Mouse (Mus musculus): ENCODE data around the gene Usp44.
A peak's percentile ranks its signal among the peaks of the same experiment; 100 is the strongest.
"Not testable (repeated sequence)": the region's sequence is repeated elsewhere in the genome, so short reads cannot be mapped to it uniquely, and the experiment has no call there.

Usp44 gene

GRCm38 (mm10) chr10:93830931-93831729 lies at the start of gene Usp44:
TSS of gene Usp44 (plus strand) at chr10:93831555.
- no peaks in the 10 kb centered on the region; the same call in none of the 2 replicates for H3K27me3 ChIP-seq (ENCODE audit: control insufficient read depth, insufficient read depth, low read length, poor library complexity, severe bottlenecking)

GRCm38 (mm10) chr10:93783216-93784013 lies 47.9 kb upstream of the Usp44 start:
- Histone ChIP-seq H3K27me3 (ENCODE audit: control insufficient read depth, insufficient read depth, low read length, poor library complexity, severe bottlenecking) (no peaks in the 10 kb centered on the region), H3K36me3 (ENCODE audit: control insufficient read depth, insufficient read depth, low read length, poor library complexity, severe bottlenecking) (no peaks in the 10 kb centered on the region)
- no peak for DNase-seq (ENCODE audit: low read depth, low spot score)

More at GRCm38 (mm10) chr10:93830931-93831729, at the start of gene Usp44:
- no peaks in the 10 kb centered on the region for H3K36me3 ChIP-seq (ENCODE audit: control insufficient read depth, insufficient read depth, low read length, poor library complexity, severe bottlenecking)
- no peak for DNase-seq (ENCODE audit: low read depth, low spot score)

- no peak for DNase-seq (ENCODE audit: low read depth, low spot score)
- Histone ChIP-seq H3K27me3 (ENCODE audit: control insufficient read depth, insufficient read depth, low read length, poor library complexity, severe bottlenecking) (no peaks in the 10 kb centered on the region), H3K36me3 (ENCODE audit: control insufficient read depth, insufficient read depth, low read length, poor library complexity, severe bottlenecking) (no peaks in the 10 kb centered on the region)
Measured at GRCm38 (mm10) chr10:93799711-93800362, 31.5 kb upstream of the Usp44 start.

- DNase-seq (ENCODE audit: low read depth, low spot score), result no peak
- no peaks in the 10 kb centered on the region for H3K36me3 ChIP-seq (ENCODE audit: control insufficient read depth, insufficient read depth, low read length, poor library complexity, severe bottlenecking)
Measured at GRCm38 (mm10) chr10:93800363-93800722, 31.0 kb upstream of the Usp44 start.

GRCm38 (mm10) chr10:93800895-93801294 lies 30.5 kb upstream of the Usp44 start:
- H3K36me3 ChIP-seq (ENCODE audit: control insufficient read depth, insufficient read depth, low read length, poor library complexity, severe bottlenecking), result no peaks in the 10 kb centered on the region
- H3K27me3 ChIP-seq (ENCODE audit: control insufficient read depth, insufficient read depth, low read length, poor library complexity, severe bottlenecking), result no peaks in the 10 kb centered on the region
- DNase-seq (ENCODE audit: low read depth, low spot score), result no peak

More at GRCm38 (mm10) chr10:93800363-93800722, 31.0 kb upstream of the Usp44 start:
- H3K27me3 ChIP-seq (ENCODE audit: control insufficient read depth, insufficient read depth, low read length, poor library complexity, severe bottlenecking), result no peaks in the 10 kb centered on the region

- Histone ChIP-seq H3K36me3 (ENCODE audit: control insufficient read depth, insufficient read depth, low read length, poor library complexity, severe bottlenecking) (no peaks in the 10 kb centered on the region), H3K27me3 (ENCODE audit: control insufficient read depth, insufficient read depth, low read length, poor library complexity, severe bottlenecking) (no peaks in the 10 kb centered on the region)
- no peak for DNase-seq (ENCODE audit: low read depth, low spot score)
Measured at GRCm38 (mm10) chr10:93803199-93803598, 28.2 kb upstream of the Usp44 start.

GRCm38 (mm10) chr10:93809438-93809837 lies 21.9 kb upstream of the Usp44 start:
- H3K27me3 ChIP-seq (ENCODE audit: control insufficient read depth, insufficient read depth, low read length, poor library complexity, severe bottlenecking); H3K36me3 ChIP-seq (ENCODE audit: control insufficient read depth, insufficient read depth, low read length, poor library complexity, severe bottlenecking); DNase-seq (ENCODE audit: low read depth, low spot score): not testable (repeated sequence)

GRCm38 (mm10) chr10:93810590-93811185 lies 20.7 kb upstream of the Usp44 start:
- Histone ChIP-seq H3K36me3 (ENCODE audit: control insufficient read depth, insufficient read depth, low read length, poor library complexity, severe bottlenecking) (no peaks in the 10 kb centered on the region), H3K27me3 (ENCODE audit: control insufficient read depth, insufficient read depth, low read length, poor library complexity, severe bottlenecking) (no peaks in the 10 kb centered on the region)
- no peak for DNase-seq (ENCODE audit: low read depth, low spot score)

- Histone ChIP-seq H3K36me3 (ENCODE audit: control insufficient read depth, insufficient read depth, low read length, poor library complexity, severe bottlenecking) (no peaks in the 10 kb centered on the region), H3K27me3 (ENCODE audit: control insufficient read depth, insufficient read depth, low read length, poor library complexity, severe bottlenecking) (no peaks in the 10 kb centered on the region)
- DNase-seq (ENCODE audit: low read depth, low spot score), result no peak
Measured at GRCm38 (mm10) chr10:93812098-93812497, 19.3 kb upstream of the Usp44 start.

GRCm38 (mm10) chr10:93812774-93813415 lies 18.5 kb upstream of the Usp44 start:
- Histone ChIP-seq H3K36me3 (ENCODE audit: control insufficient read depth, insufficient read depth, low read length, poor library complexity, severe bottlenecking) (no peaks in the 10 kb centered on the region), H3K27me3 (ENCODE audit: control insufficient read depth, insufficient read depth, low read length, poor library complexity, severe bottlenecking) (no peaks in the 10 kb centered on the region)
- DNase-seq (ENCODE audit: low read depth, low spot score), result peak; percentile 52

- H3K36me3 ChIP-seq (ENCODE audit: control insufficient read depth, insufficient read depth, low read length, poor library complexity, severe bottlenecking), result no peaks in the 10 kb centered on the region
- H3K27me3 ChIP-seq (ENCODE audit: control insufficient read depth, insufficient read depth, low read length, poor library complexity, severe bottlenecking), result no peaks in the 10 kb centered on the region
- no peak for DNase-seq (ENCODE audit: low read depth, low spot score)
Measured at GRCm38 (mm10) chr10:93813755-93814154, 17.6 kb upstream of the Usp44 start.

GRCm38 (mm10) chr10:93818661-93819060 lies 12.7 kb upstream of the Usp44 start:
- peak; percentile 68 for DNase-seq (ENCODE audit: low read depth, low spot score)
- no peaks in the 10 kb centered on the region for H3K36me3 ChIP-seq (ENCODE audit: control insufficient read depth, insufficient read depth, low read length, poor library complexity, severe bottlenecking)

GRCm38 (mm10) chr10:93829898-93830831 lies 1.2 kb upstream of the Usp44 start:
- DNase-seq (ENCODE audit: low read depth, low spot score), result peak; percentile 23
- H3K36me3 ChIP-seq (ENCODE audit: control insufficient read depth, insufficient read depth, low read length, poor library complexity, severe bottlenecking), result no peaks in the 10 kb centered on the region
- H3K27me3 ChIP-seq (ENCODE audit: control insufficient read depth, insufficient read depth, low read length, poor library complexity, severe bottlenecking), result no peaks in the 10 kb centered on the region; the same call in none of the 2 replicates

More at GRCm38 (mm10) chr10:93818661-93819060, 12.7 kb upstream of the Usp44 start:
- H3K27me3 ChIP-seq (ENCODE audit: control insufficient read depth, insufficient read depth, low read length, poor library complexity, severe bottlenecking), result no peaks in the 10 kb centered on the region

Data from splenic B cell, adult 2 months (primary cell).